Mouse (Mus musculus) stomach, postnatal 0 days (tissue): Measurements from ENCODE around the gene Bsg.

ENCODE experiments used
- CTCF ChIP-seq: IDR thresholded peaks from 2 replicates; pipeline ENCODE4 v1.5.1; 2016; ENCODE audit warnings: antibody characterized with exemption, low read depth, mild to moderate bottlenecking, moderate library complexity
- EP300 ChIP-seq: optimal IDR thresholded peaks from 2 replicates; pipeline ENCODE3; 2016; ENCODE audit warnings: antibody characterized with exemption

- TF ChIP-seq CTCF (no peak), EP300 (no peak)
These were observed 24.3 kb downstream of the Bsg start for GRCm38 (mm10) chr10:79728323-79729249.
